Mouse (Mus musculus) stomach, embryonic 14.5 days (tissue): ENCODE results near the gene Wfdc16. TPM values are rescaled to one million over a fixed set of nuclear protein-coding genes. Genes with fewer than 3 reads are reported as not detected.
A peak's percentile ranks its signal among the peaks of the same experiment; 100 is the strongest.
"Not testable (repeated sequence)": the region's sequence is repeated elsewhere in the genome, so short reads cannot be mapped to it uniquely, and the experiment has no call there.

Source experiments
- ATAC-seq: fragments of 200-750 bp; cut with Nextera tagmentation; 2 replicates; pipeline ENCODE4 v1.8.0; 2017; ENCODE audit warnings: low read depth, moderate TSS enrichment; ENCODE audit not compliant: insufficient number of reproducible peaks, insufficient read depth, low FRiP score
- H3K27ac ChIP-seq: fragments of 300-500 bp; sonication (generic); 2 replicates; pipeline ENCODE4 v1.5.1; 2014; ENCODE audit warnings: mild to moderate bottlenecking, low read length, moderate library complexity, mixed read lengths
- H3K27me3 ChIP-seq: fragments of 300-500 bp; sonication (generic); 2 replicates; pipeline ENCODE4 v1.6.1; 2014; ENCODE audit warnings: low read length, control low read depth, mixed read lengths; ENCODE audit not compliant: control insufficient read depth, insufficient read depth
- H3K36me3 ChIP-seq: fragments of 300-500 bp; sonication (generic); 2 replicates; pipeline ENCODE4 v1.6.1; 2014; ENCODE audit warnings: mild to moderate bottlenecking, control low read depth, low read length, moderate library complexity, mixed read lengths; ENCODE audit not compliant: control insufficient read depth, insufficient read depth
- H3K4me1 ChIP-seq: fragments of 300-500 bp; sonication (generic); 2 replicates; pipeline ENCODE4 v1.6.1; 2014; ENCODE audit warnings: low read length, control low read depth, mixed read lengths; ENCODE audit not compliant: control insufficient read depth, insufficient read depth
- H3K4me2 ChIP-seq: fragments of 300-500 bp; sonication (generic); replicated peaks from 2 replicates; pipeline ENCODE4 v1.6.1; 2014; ENCODE audit warnings: low read depth, low read length, control low read depth
- H3K4me3 ChIP-seq: fragments of 300-500 bp; sonication (generic); 2 replicates; pipeline ENCODE4 v1.5.1; 2014; ENCODE audit warnings: low read depth, low read length, control low read depth
- H3K9ac ChIP-seq: fragments of 300-500 bp; sonication (generic); replicated peaks from 2 replicates; pipeline ENCODE4 v1.6.1; 2014; ENCODE audit warnings: low read depth, mild to moderate bottlenecking, control low read depth, low read length, moderate library complexity, mixed read lengths
- H3K9me3 ChIP-seq: fragments of 300-500 bp; sonication (generic); 2 replicates; pipeline ENCODE4 v1.6.1; 2016; ENCODE audit warnings: low read depth, low read length, control low read depth; ENCODE audit not compliant: control insufficient read depth
- WGBS: fragments of 180-500 bp; shearing (Covaris S2); extraction: QIAGEN DNeasy Blood & Tissue Kit; methylation state at CpG from one replicate; pipeline ENCODE4 v1.1.7; 2014; 5-methylcytosine and 5-hydroxymethylcytosine counted together
- polyA plus RNA-seq: library from polyadenylated mRNA; unstranded; fragments of >200 nt; fragmentation: Nextera tagmentation; extraction: Ambion mirVana; gene quantifications from 2 replicates; pipeline ENCODE4 v1.2.1, GENCODE M21; 2014

The Wfdc16 gene
- polyA plus RNA-seq, 1 experiment from 2014 or later: not detected

GRCm38 (mm10) chr2:164585025-164585725 lies 53.4 kb downstream of the Wfdc16 start, which contains the start of gene Wfdc6a:
Gene Wfdc6a, minus strand, starts transcription at chr2:164585447.
- H3K27ac ChIP-seq: peak within 1 kb of the TSS; percentile 18; the same call in 1 of the 2 replicates
- not testable (repeated sequence) for ATAC-seq, H3K36me3 ChIP-seq

More at GRCm38 (mm10) chr2:164585025-164585725, 53.4 kb downstream of the Wfdc16 start, which contains the start of gene Wfdc6a:
- not testable (repeated sequence) for H3K4me1 ChIP-seq, H3K27me3 ChIP-seq, H3K9me3 ChIP-seq, H3K4me3 ChIP-seq, H3K4me2 ChIP-seq, H3K9ac ChIP-seq
- 42% methylated on average over 13 of the region's 13 CpGs for WGBS

Other genes with a start within 250 kb of the Wfdc16 start
- gene Slpi, start 249.7 kb downstream of the Wfdc16 start, polyA plus RNA-seq: 0.58 and 1.8 TPM in 2 replicates
- gene Rbpjl, start 235.7 kb downstream of the Wfdc16 start, polyA plus RNA-seq: 0.14 and 6.6 TPM in 2 replicates
- gene Matn4, start 233.6 kb downstream of the Wfdc16 start, polyA plus RNA-seq: 1.1 and 2.0 TPM in 2 replicates
- 104 and 120 TPM in 2 replicates for gene Sdc4, start 194.9 kb downstream of the Wfdc16 start, polyA plus RNA-seq
- 65.0 and 67.6 TPM in 2 replicates for gene Sys1, start 181.8 kb downstream of the Wfdc16 start, polyA plus RNA-seq
- gene Gm20458, start 177.8 kb downstream of the Wfdc16 start, polyA plus RNA-seq: 7.0 and 19.1 TPM in 2 replicates
- not detected in 2 replicates for gene Trp53tg5, start 165.1 kb downstream of the Wfdc16 start, polyA plus RNA-seq
- 8.8 and 17.9 TPM in 2 replicates for gene Dbndd2, start 152.7 kb downstream of the Wfdc16 start, polyA plus RNA-seq
- 83.0 and 86.0 TPM in 2 replicates for gene Pigt, start 141.3 kb downstream of the Wfdc16 start, polyA plus RNA-seq
- 241 and 274 TPM in 2 replicates for gene Wfdc2, start 76.4 kb downstream of the Wfdc16 start, polyA plus RNA-seq
- not detected in 2 replicates for gene Spint3, start 65.3 kb downstream of the Wfdc16 start, polyA plus RNA-seq
- gene Wfdc6a, start 53.3 kb downstream of the Wfdc16 start, polyA plus RNA-seq: 2.1 and 2.3 TPM in 2 replicates
- gene Eppin, start 45.2 kb downstream of the Wfdc16 start, polyA plus RNA-seq: not detected in 2 replicates
- gene Wfdc6b, start 25.3 kb downstream of the Wfdc16 start, polyA plus RNA-seq: not detected in 2 replicates
- gene Wfdc8, start 25.2 kb downstream of the Wfdc16 start, polyA plus RNA-seq: not detected in 2 replicates
- 0.64 and 1.3 TPM in 2 replicates for gene Wfdc10, start 17.2 kb upstream of the Wfdc16 start, polyA plus RNA-seq
- not detected in 2 replicates for gene Wfdc9, start 17.8 kb upstream of the Wfdc16 start, polyA plus RNA-seq
- gene Wfdc11, start 35.3 kb upstream of the Wfdc16 start, polyA plus RNA-seq: not detected in 2 replicates
- gene Wfdc13, start 46.3 kb upstream of the Wfdc16 start, polyA plus RNA-seq: 2.4 and 2.5 TPM in 2 replicates
- gene Spint4, start 59.7 kb upstream of the Wfdc16 start, polyA plus RNA-seq: not detected in 2 replicates
- gene Spint5, start 76.5 kb upstream of the Wfdc16 start, polyA plus RNA-seq: not detected in 2 replicates
- gene Wfdc3, start 107.1 kb upstream of the Wfdc16 start, polyA plus RNA-seq: 0.78 and 0.95 TPM in 2 replicates
- 64.0 and 69.8 TPM in 2 replicates for gene Dnttip1, start 107.2 kb upstream of the Wfdc16 start, polyA plus RNA-seq
- 396 and 433 TPM in 2 replicates for gene Ube2c, start 131.1 kb upstream of the Wfdc16 start, polyA plus RNA-seq
- gene Tnnc2, start 141.2 kb upstream of the Wfdc16 start, polyA plus RNA-seq: 1.1 and 2.1 TPM in 2 replicates
- gene Snx21, start 147.0 kb upstream of the Wfdc16 start, polyA plus RNA-seq: 24.4 and 29.5 TPM in 2 replicates
- 18.8 and 19.2 TPM in 2 replicates for gene Acot8, start 166.1 kb upstream of the Wfdc16 start, polyA plus RNA-seq
- 9.0 and 9.2 TPM in 2 replicates for gene Zswim3, start 166.3 kb upstream of the Wfdc16 start, polyA plus RNA-seq
- gene Zswim1, start 183.9 kb upstream of the Wfdc16 start, polyA plus RNA-seq: 16.0 and 17.6 TPM in 2 replicates
- gene Spata25, start 189.7 kb upstream of the Wfdc16 start, polyA plus RNA-seq: not detected in 2 replicates
- 130 and 134 TPM in 2 replicates for gene Ctsa, start 194.1 kb upstream of the Wfdc16 start, polyA plus RNA-seq
- gene Neurl2, start 194.7 kb upstream of the Wfdc16 start, polyA plus RNA-seq: 6.3 and 8.3 TPM in 2 replicates
- 50.6 and 53.2 TPM in 2 replicates for gene Pltp, start 218.9 kb upstream of the Wfdc16 start, polyA plus RNA-seq
- gene Pcif1, start 240.5 kb upstream of the Wfdc16 start, polyA plus RNA-seq: 70.6 and 87.3 TPM in 2 replicates